Mouse (Mus musculus): ENCODE measurements around the gene Clcf1. TPM values are rescaled to one million over a fixed set of nuclear protein-coding genes. Genes with fewer than 3 reads are reported as not detected.
"Not testable (repeated sequence)": the region's sequence is repeated elsewhere in the genome, so short reads cannot be mapped to it uniquely, and the experiment has no call there.

The Clcf1 gene
- total RNA-seq, 2 experiments from 2014 or later, result 0.27 to 0.61 TPM

- no peak for DNase-seq (ENCODE audit: extremely low spot score in 1 of 2, low spot score in 1 of 2)
Observed at GRCm38 (mm10) chr19:4242416-4242815, 28.4 kb downstream of the Clcf1 start.

DNA sequence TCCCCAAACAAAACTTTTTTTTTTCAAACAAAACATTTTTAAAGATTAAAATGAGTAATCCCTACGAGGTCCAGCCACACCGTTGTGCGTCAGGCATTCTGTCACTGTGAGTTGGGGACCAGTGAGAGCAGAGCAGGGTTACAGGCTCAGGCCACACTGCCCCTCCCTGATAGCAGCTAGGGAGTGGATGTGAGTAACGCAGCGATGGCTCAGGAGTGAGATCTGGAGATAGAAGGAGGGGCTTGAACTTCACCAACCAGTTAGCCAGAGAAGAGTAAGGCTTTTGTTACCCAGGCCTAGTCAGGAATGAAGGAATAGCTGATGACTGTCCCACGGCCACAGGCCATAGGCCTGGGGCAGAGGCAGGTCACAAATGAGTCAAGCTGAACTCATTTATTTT is 30.7 kb downstream of the Clcf1 start:
- DNase-seq (ENCODE audit: extremely low spot score in 1 of 2, low spot score in 1 of 2), result no peak

DNA sequence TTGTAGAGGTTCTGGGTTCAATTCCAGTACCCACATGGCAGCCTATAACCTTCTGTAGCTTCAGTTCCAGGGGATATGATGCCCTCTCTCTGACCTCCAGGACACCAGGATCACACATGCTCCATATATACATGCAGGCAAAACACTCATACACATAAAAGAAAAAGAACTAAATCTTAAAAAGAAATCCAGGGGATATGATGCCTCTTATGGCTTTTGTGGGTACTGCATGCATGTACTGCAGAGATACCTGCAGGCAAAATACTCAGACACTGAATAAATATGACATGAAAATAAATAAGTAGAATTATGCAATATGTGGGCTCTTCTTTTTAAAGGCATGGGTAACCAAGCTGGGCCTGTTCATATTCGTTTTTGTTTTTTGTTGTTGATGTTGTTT is 33.0 kb downstream of the Clcf1 start:
- no peak for DNase-seq (ENCODE audit: extremely low spot score in 1 of 2, low spot score in 1 of 2)

DNA sequence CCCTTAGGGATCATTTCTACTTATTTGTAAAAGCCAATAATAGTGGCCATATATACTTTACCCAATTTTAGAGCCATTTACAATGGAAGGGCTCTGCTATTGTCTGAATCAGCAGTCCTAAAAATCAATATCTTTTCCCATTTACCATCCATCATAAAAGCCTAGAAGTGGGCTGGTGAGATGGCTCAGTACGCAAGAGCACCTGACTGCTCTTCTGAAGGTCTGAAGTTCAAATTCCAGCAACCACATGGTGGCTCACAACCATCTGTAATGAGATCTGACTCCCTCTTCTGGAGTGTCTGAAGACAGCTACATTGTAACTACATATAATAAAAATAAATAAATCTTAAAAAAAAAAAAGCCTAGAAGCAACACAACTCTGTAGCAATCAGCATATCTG is 34.6 kb downstream of the Clcf1 start:
- DNase-seq (ENCODE audit: extremely low spot score in 1 of 2, low spot score in 1 of 2), result not testable (repeated sequence)

DNA sequence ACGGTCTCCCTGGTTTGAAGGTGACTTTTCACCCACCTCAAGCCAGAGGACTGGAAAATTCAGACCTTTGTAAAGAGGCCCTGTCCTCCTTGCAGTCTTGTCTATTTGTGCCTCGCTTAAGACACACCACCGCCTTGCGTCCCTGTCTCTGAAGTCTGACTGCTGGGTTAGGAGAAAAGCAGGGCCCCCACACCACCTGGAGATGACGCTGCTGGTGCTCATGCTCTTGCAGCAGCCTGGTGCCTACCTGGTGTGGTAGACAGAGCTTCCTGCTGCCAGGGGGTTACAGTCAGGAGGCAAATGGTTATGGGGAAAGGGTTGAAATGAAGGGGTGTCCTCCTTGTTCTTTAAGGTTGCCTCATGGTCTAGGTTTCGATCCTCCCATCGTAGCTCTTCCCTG is 40.2 kb downstream of the Clcf1 start:
- no peak for DNase-seq (ENCODE audit: extremely low spot score in 1 of 2, low spot score in 1 of 2)

DNA sequence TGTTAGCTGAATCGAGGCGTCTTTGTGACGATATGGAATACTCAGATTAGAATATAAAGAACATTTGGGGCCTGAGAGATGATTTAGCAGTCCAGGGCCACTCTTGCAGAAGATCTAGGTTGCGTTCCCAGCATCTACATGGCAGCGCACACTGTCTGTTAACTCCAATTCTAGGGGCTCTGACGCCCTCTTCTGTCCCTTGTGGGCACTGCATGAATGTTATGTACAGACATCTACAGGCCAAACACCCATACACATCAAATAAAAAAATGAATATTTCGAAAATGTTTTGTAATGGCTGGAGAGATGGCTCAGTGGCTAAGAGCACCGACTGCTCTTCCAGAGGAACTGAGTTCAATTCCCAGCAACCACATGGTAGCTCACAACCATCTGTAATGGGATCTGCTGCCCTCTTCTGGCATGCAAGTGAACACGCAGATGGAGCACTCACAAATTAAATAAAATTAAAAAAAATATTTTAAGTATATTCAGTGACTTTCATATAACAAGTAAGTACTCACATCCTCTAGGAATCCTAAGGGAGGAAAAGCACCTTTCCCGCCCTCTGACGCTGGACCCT is 41.6 kb downstream of the Clcf1 start:
- no peak for DNase-seq (ENCODE audit: extremely low spot score in 1 of 2, low spot score in 1 of 2)

DNA sequence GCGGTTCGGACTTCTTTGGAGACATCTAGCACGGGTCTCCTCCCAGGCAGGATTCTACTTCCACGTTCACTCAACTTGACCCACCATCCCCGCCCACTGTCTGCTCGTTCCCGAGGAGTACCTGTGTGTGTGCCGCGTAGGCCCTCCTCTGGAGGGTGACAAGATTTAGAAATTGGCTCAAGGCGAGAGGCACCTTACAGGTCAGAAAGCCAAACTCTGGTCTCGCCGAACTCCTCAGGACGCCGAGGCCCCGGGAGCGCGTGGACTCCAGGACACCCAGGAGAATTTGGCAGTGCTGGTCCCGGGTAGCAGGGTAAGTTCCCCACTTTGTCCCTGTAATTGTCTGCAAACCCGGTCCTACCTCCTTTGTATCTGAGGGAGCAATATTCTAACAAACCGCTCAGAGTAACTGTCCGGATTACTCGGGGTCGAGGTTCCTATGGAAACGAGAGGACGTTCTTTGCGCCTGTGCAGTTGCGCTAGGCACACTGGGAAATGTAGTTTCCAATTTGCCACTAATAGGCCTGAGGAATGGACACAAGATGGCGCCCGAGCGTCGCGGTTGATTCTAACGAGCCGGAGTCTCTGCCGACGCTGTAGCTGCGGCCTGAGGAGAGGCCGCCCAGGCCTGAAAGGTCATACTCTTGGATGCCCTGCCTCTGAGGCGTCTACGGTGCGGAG is 43.3 kb downstream of the Clcf1 start:
- DNase-seq (ENCODE audit: extremely low spot score in 1 of 2, low spot score in 1 of 2), result peak; percentile 89 to 95

DNA sequence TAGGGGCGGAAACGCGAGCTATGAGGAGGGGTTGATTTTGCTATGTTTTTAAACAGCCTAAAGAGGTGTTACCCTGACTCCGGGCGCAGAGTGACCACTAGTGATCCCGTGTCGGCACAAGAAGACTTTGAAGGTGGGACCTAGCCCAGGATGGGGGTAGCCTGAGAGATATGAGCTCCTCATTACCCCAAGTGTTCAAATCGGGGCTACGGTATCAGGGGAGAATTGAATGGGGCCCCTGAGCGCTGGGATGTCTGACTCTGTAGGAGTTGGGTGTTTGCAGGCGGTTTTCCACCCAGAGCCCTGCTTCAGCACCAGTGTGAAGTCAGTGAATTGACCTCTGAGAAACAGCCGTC is 43.8 kb downstream of the Clcf1 start:
- DNase-seq (ENCODE audit: extremely low spot score in 1 of 2, low spot score in 1 of 2), result peak in 1 of 2 experiments; percentile 29

- DNase-seq (ENCODE audit: extremely low spot score in 1 of 2, low spot score in 1 of 2), result no peak
Observed at GRCm38 (mm10) chr19:4261038-4261698, 47.1 kb downstream of the Clcf1 start.

DNA sequence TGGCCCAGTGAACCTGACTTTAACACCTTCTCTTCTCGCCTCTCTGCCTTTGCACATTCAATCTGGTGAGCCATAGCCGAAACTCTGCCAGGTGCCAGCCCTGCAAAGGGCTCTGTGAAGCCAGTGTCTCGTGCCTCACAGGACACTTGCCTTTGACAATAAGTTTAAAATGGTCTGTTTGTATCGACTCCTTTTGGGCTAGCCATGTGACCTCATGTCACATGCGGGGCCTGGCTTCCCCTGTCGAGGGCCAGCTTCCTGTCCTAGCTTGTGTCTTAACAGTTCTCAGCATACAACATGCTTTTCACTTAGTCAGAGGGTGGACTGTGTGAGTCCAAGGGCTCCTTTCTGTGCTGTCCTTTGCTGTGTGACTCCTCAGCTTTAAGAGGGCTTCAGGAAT is 48.7 kb downstream of the Clcf1 start:
- no peak for DNase-seq (ENCODE audit: extremely low spot score in 1 of 2, low spot score in 1 of 2)

GRCm38 (mm10) chr19:4263702-4264101 is 49.7 kb downstream of the Clcf1 start:
- no peak for DNase-seq (ENCODE audit: extremely low spot score in 1 of 2, low spot score in 1 of 2)

GRCm38 (mm10) chr19:4264171-4264780 is 50.2 kb downstream of the Clcf1 start:
- DNase-seq (ENCODE audit: extremely low spot score in 1 of 2, low spot score in 1 of 2), result no peak

DNA sequence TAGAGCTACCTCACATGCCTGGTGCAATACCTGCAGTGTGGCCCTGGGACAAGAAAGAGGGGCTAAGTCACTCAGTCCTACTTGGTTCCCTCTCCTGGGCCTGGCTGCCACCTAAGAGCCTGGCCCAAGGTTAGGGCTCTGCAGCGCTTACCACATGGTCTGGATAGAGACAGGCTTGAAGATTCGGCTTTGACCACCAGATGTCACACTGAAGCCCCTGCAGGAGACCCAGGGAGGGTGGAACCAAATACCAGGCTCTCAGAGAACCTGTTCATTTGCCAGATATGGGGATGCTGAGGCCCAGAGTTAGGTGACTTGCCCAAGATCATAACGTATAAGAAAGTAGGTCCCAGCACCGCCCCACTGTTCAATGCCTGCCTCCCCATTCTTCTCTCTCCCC is 51.9 kb downstream of the Clcf1 start:
- DNase-seq (ENCODE audit: extremely low spot score in 1 of 2, low spot score in 1 of 2), result no peak

- DNase-seq (ENCODE audit: extremely low spot score in 1 of 2, low spot score in 1 of 2), result peak; percentile 46 to 51
Observed at GRCm38 (mm10) chr19:4268566-4269361, 54.7 kb downstream of the Clcf1 start, which contains the start of gene Ssh3. TSS of gene Ssh3 (minus strand) at chr19:4269180.

DNA sequence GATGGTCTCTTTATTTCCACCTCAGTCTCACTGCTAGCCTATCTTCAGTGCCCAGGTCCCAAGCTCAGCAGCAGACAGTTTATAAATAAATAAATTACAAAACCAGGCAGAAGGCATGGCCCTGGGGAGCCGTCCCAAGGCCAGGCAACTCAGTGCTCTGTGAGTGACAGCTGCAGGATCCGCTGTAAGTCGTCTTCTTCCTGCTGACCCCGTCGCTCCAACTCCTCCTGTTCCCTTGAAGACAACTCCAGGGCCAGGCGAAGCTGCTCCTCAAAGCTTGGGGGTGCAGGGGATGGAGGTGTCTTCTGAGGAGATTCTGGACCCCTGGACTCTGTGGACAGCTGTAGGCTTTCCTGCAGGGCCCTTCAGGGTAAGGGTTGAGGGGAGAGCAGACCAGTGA is 56.1 kb downstream of the Clcf1 start:
- DNase-seq (ENCODE audit: extremely low spot score in 1 of 2, low spot score in 1 of 2), result no peak

DNA sequence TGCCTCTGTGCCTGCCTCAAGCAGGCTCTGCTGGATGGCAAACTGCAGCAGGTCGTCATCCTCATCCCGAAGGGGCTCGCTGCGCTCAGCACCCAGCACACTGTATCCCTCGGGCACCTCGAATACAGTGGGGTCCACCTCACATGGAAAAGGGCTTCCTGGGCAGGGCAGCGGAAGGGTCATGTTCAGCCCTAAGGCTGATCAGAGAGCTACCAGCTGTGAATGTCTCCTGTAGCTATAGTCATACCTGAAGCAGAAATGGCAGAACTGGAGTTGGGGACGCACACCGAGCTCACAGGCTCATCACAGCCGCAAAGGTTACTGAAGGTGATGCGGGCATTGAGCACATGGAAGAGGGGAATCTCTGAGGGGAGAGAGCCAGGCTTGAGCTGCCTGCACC is 56.9 kb downstream of the Clcf1 start:
- peak in 1 of 2 experiments; percentile 2 for DNase-seq (ENCODE audit: extremely low spot score in 1 of 2, low spot score in 1 of 2)

Small RNA genes within 50 kb of the gene (microRNA-seq; reads per million reads assigned to microRNA genes)
- gene Gm26115, result 0 reads per million in 2 experiments
- 3.2 to 4.6 reads per million in 2 experiments for gene Mir6985

Other genes starting within 250 kb of the Clcf1 start
- gene Aldh3b2, start 241.9 kb upstream of the Clcf1 start, total RNA-seq (2021), result 1 to 10 TPM in 1 of 2 experiments, under 1 TPM in 1; 0.81 to 1.2 TPM
- 1 to 10 TPM; 2.0 to 2.5 TPM for gene Acy3, start 227.7 kb upstream of the Clcf1 start, total RNA-seq (2021)
- gene Tbx10, start 221.5 kb upstream of the Clcf1 start, total RNA-seq (2021), result not detected
- gene Nudt8, start 213.7 kb upstream of the Clcf1 start, total RNA-seq (2021), result 10 to 100 TPM in 1 of 2 experiments, 1 to 10 TPM in 1; 9.9 to 10.2 TPM
- 1 to 10 TPM; 1.1 to 1.4 TPM for gene Gm49405, start 213.6 kb upstream of the Clcf1 start, total RNA-seq (2021)
- 1 to 10 TPM; 2.4 to 3.3 TPM for gene Doc2g, start 210.9 kb upstream of the Clcf1 start, total RNA-seq (2021)
- gene Ndufv1, start 201.4 kb upstream of the Clcf1 start, total RNA-seq (2021), result 100 to 1,000 TPM; 222 to 263 TPM
- 100 to 1,000 TPM; 343 to 385 TPM for gene Gstp1, start 176.3 kb upstream of the Clcf1 start, total RNA-seq (2021)
- 10 to 100 TPM; 35.5 to 41.9 TPM for gene Gstp2, start 168.2 kb upstream of the Clcf1 start, total RNA-seq (2021)
- not detected for gene Gstp3, start 154.7 kb upstream of the Clcf1 start, total RNA-seq (2021)
- gene Cabp2, start 132.7 kb upstream of the Clcf1 start, total RNA-seq (2021), result not detected
- gene Cdk2ap2, start 117.1 kb upstream of the Clcf1 start, total RNA-seq (2021), result 10 to 100 TPM; 28.9 to 37.6 TPM
- 100 to 1,000 TPM; 176 to 181 TPM for gene Pitpnm1, start 114.2 kb upstream of the Clcf1 start, total RNA-seq (2021)
- 100 to 1,000 TPM; 102 to 127 TPM for gene Aip, start 88.4 kb upstream of the Clcf1 start, total RNA-seq (2021)
- gene Gpr152, start 74.5 kb upstream of the Clcf1 start, total RNA-seq (2021), result not detected
- gene Cabp4, start 70.2 kb upstream of the Clcf1 start, total RNA-seq (2021), result under 1 TPM in 1 of 2 experiments, not detected in 1; 0.20 TPM
- gene Coro1b, start 65.6 kb upstream of the Clcf1 start, total RNA-seq (2021), result 10 to 100 TPM; 87.3 to 89.5 TPM
- gene Ptprcap, start 60.6 kb upstream of the Clcf1 start, total RNA-seq (2021), result 1 to 10 TPM; 1.1 to 2.9 TPM
- gene Rps6kb2, start 50.9 kb upstream of the Clcf1 start, total RNA-seq (2021), result 10 to 100 TPM; 27.8 to 43.9 TPM
- gene Carns1, start 38.8 kb upstream of the Clcf1 start, total RNA-seq (2021), result 10 to 100 TPM in 1 of 2 experiments, 1 to 10 TPM in 1; 8.2 to 11.7 TPM
- 1 to 10 TPM; 1.2 to 1.3 TPM for gene Tbc1d10c, start 23.0 kb upstream of the Clcf1 start, total RNA-seq (2021)
- gene Ppp1ca, start 22.2 kb upstream of the Clcf1 start, total RNA-seq (2021), result 100 to 1,000 TPM; 259 to 293 TPM
- gene Rad9a, start 12.6 kb upstream of the Clcf1 start, total RNA-seq (2021), result 1 to 10 TPM; 7.4 to 8.2 TPM
- not detected for gene AC109138.7, start 119 bp downstream of the Clcf1 start, total RNA-seq (2021)
- gene Pold4, start 17.7 kb downstream of the Clcf1 start, total RNA-seq (2021), result 10 to 100 TPM; 15.1 to 17.5 TPM
- gene Ssh3, start 54.9 kb downstream of the Clcf1 start, total RNA-seq (2021), result 10 to 100 TPM; 45.4 to 48.5 TPM
- gene Ankrd13d, start 68.9 kb downstream of the Clcf1 start, total RNA-seq (2021), result 10 to 100 TPM; 59.6 to 66.3 TPM
- gene Grk2, start 92.0 kb downstream of the Clcf1 start, total RNA-seq (2021), result 100 to 1,000 TPM; 185 to 186 TPM
- 10 to 100 TPM; 70.6 to 85.0 TPM for gene Kdm2a, start 184.0 kb downstream of the Clcf1 start, total RNA-seq (2021)
- gene Rhod, start 225.2 kb downstream of the Clcf1 start, total RNA-seq (2021), result 1 to 10 TPM in 1 of 2 experiments, under 1 TPM in 1; 0.87 to 1.2 TPM

Data from layer of hippocampus, postnatal 25 days (tissue).